ENCODE assay signal across 23 mouse cellular contexts in genomic region chr15:21780040-21780439, GRCm38 (mm10).
DNase-seq lines count a peak whose midpoint lies in the region; ATAC-seq and TF ChIP-seq lines count a peak whose summit lies in the region.
"Had no signal": no experiment of that assay in that cellular context is flagged by ENCODE, and none has a peak within 500 bp of the region (broad histone marks: within the 10 kb centered on the region; RNA-seq: fewer than 3 reads in every experiment).

No protein-coding gene starts in this region.

- H3K9me3 ChIP-seq in forebrain, embryonic 13.5 days (replicated peaks): no peaks in the 10 kb centered on the region
- H3K9me3 ChIP-seq in forebrain, postnatal 0 days (ENCODE audit: low read length): no peaks in the 10 kb centered on the region
- H3K9me3 ChIP-seq in forebrain, embryonic 14.5 days (replicated peaks; ENCODE audit: control insufficient read depth, low read length): no peaks in the 10 kb centered on the region
- no peaks in the 10 kb centered on the region for H3K9me3 ChIP-seq in forebrain, embryonic 10.5 days
- H3K9me3 ChIP-seq in forebrain, embryonic 16.5 days (ENCODE audit: control insufficient read depth, low read length): no peaks in the 10 kb centered on the region
- H3K9me3 ChIP-seq in forebrain, embryonic 12.5 days: no peaks in the 10 kb centered on the region
- H3K9me3 ChIP-seq: G1E had no signal

- DNase-seq in forebrain, postnatal 0 days: no peak
- DNase-seq in forebrain, embryonic 14.5 days (ENCODE audit: low spot score): peak; percentile 66
- DNase-seq in forebrain, embryonic 10.5 days (ENCODE audit: extremely low spot score, low spot score): no peak
- peak; percentile 64 for DNase-seq in brain, embryonic 14.5 days (ENCODE audit: low read depth)
- DNase-seq in lung, postnatal 25 days (ENCODE audit: low spot score): no peak
- DNase-seq: adrenal gland, adult 2 months; adrenal gland, adult 8-10 months; adrenal gland, postnatal 10 days; adrenal gland, postnatal 14 days; adrenal gland, postnatal 25 days; adrenal gland, postnatal 36 days; B cell, adult 2 months; cerebellum, adult 11 months; cerebellum, adult 11-12 months; cerebellum, adult 18-20 months had no signal

- H3K27me3 ChIP-seq in forebrain, embryonic 13.5 days: no peaks in the 10 kb centered on the region
- H3K27me3 ChIP-seq in forebrain, postnatal 0 days (ENCODE audit: insufficient read depth, low read length): no peaks in the 10 kb centered on the region
- no peaks in the 10 kb centered on the region for H3K27me3 ChIP-seq in forebrain, embryonic 14.5 days (replicated peaks; ENCODE audit: control insufficient read depth, insufficient read depth, low read length)
- H3K27me3 ChIP-seq in forebrain, embryonic 10.5 days (ENCODE audit: poor library complexity, severe bottlenecking): no peaks in the 10 kb centered on the region
- no peaks in the 10 kb centered on the region for H3K27me3 ChIP-seq in forebrain, embryonic 16.5 days (replicated peaks; ENCODE audit: control insufficient read depth, insufficient read depth, low read length)
- H3K27me3 ChIP-seq in forebrain, embryonic 12.5 days: no peaks in the 10 kb centered on the region
- H3K27me3 ChIP-seq: CH12.LX, Patski had no signal

- H3K9ac ChIP-seq in forebrain, embryonic 13.5 days: no peak overlapping the region
- H3K9ac ChIP-seq in forebrain, postnatal 0 days: no peak overlapping the region
- H3K9ac ChIP-seq in forebrain, embryonic 14.5 days (ENCODE audit: low read length): no peak overlapping the region
- H3K9ac ChIP-seq in forebrain, embryonic 16.5 days (replicated peaks; ENCODE audit: low read depth, low read length): no peak overlapping the region
- no peak overlapping the region for H3K9ac ChIP-seq in forebrain, embryonic 12.5 days

- no peaks in the 10 kb centered on the region for H3K4me1 ChIP-seq in forebrain, embryonic 13.5 days
- no peaks in the 10 kb centered on the region for H3K4me1 ChIP-seq in forebrain, postnatal 0 days (ENCODE audit: insufficient read depth)
- no peaks in the 10 kb centered on the region for H3K4me1 ChIP-seq in forebrain, embryonic 14.5 days (ENCODE audit: control insufficient read depth, insufficient read depth, low read length)
- peaks cover 13% of the 10 kb centered on the region for H3K4me1 ChIP-seq in forebrain, embryonic 10.5 days
- no peaks in the 10 kb centered on the region for H3K4me1 ChIP-seq in forebrain, embryonic 16.5 days (replicated peaks; ENCODE audit: control insufficient read depth, insufficient read depth, low read length)
- no peaks in the 10 kb centered on the region for H3K4me1 ChIP-seq in forebrain, embryonic 12.5 days

- TF ChIP-seq CTCF in forebrain, postnatal 0 days (IDR thresholded peaks at IDR 0.05; ENCODE audit: low read depth): no peak
- no peak for TF ChIP-seq CTCF in brain, embryonic 14.5 days (IDR thresholded peaks at IDR 0.05; ENCODE audit: borderline replicate concordance, extremely low read depth, insufficient read depth, insufficient read length)

- peak; percentile 57; the same call in 1 of the 2 replicates for ATAC-seq in forebrain, embryonic 13.5 days
- ATAC-seq in forebrain, postnatal 0 days: no peak
- peak; percentile 72; the same call in 1 of the 2 replicates for ATAC-seq in forebrain, embryonic 14.5 days
- ATAC-seq in forebrain, embryonic 16.5 days: 0 out of 2 replicates have a peak, but pooled peaks have one; percentile 28
- no peak for ATAC-seq in forebrain, embryonic 12.5 days (ENCODE audit: low FRiP score)
- ATAC-seq: activated CD4-positive, CD25-positive, alpha-beta regulatory T cell, adult 4 months; CD4-positive, CD25-positive, alpha-beta regulatory T cell, adult 4 months; Patski had no signal

- TF ChIP-seq POLR2A in brain, embryonic 14.5 days (IDR thresholded peaks at IDR 0.05; ENCODE audit: borderline replicate concordance, extremely low read depth, insufficient read depth, insufficient read length, poor library complexity, severe bottlenecking): no peak

- 76% methylated on average over 2 of the region's 2 CpGs for WGBS in forebrain, embryonic 13.5 days
- 62% methylated on average over 2 of the region's 2 CpGs for WGBS in forebrain, postnatal 0 days
- WGBS in forebrain, embryonic 14.5 days: 68% methylated on average over 2 of the region's 2 CpGs
- WGBS in forebrain, embryonic 10.5 days: 90% methylated on average over 2 of the region's 2 CpGs
- WGBS in forebrain, embryonic 16.5 days: 68% methylated on average over 2 of the region's 2 CpGs
- 83% methylated on average over 2 of the region's 2 CpGs for WGBS in forebrain, embryonic 12.5 days

- H3K36me3 ChIP-seq in forebrain, embryonic 13.5 days (ENCODE audit: poor library complexity, severe bottlenecking): no peaks in the 10 kb centered on the region
- no peaks in the 10 kb centered on the region for H3K36me3 ChIP-seq in forebrain, postnatal 0 days (ENCODE audit: insufficient read depth)
- no peaks in the 10 kb centered on the region for H3K36me3 ChIP-seq in forebrain, embryonic 14.5 days (ENCODE audit: control insufficient read depth, insufficient read depth, low read length)
- no peaks in the 10 kb centered on the region for H3K36me3 ChIP-seq in forebrain, embryonic 10.5 days (replicated peaks)
- H3K36me3 ChIP-seq in forebrain, embryonic 16.5 days (ENCODE audit: control insufficient read depth, insufficient read depth): no peaks in the 10 kb centered on the region
- no peaks in the 10 kb centered on the region for H3K36me3 ChIP-seq in forebrain, embryonic 12.5 days (replicated peaks)
- H3K36me3 ChIP-seq: G1E had no signal

- H3K27ac ChIP-seq in forebrain, embryonic 13.5 days: no peak overlapping the region
- no peak overlapping the region for H3K27ac ChIP-seq in forebrain, postnatal 0 days (ENCODE audit: low read depth, low read length)
- H3K27ac ChIP-seq in forebrain, embryonic 14.5 days (ENCODE audit: low read depth, low read length): no peak overlapping the region
- no peak overlapping the region for H3K27ac ChIP-seq in forebrain, embryonic 10.5 days
- H3K27ac ChIP-seq in forebrain, embryonic 16.5 days (ENCODE audit: low read length): no peak overlapping the region
- no peak overlapping the region for H3K27ac ChIP-seq in forebrain, embryonic 12.5 days

- no peak overlapping the region for H3K4me2 ChIP-seq in forebrain, embryonic 13.5 days
- no peak overlapping the region for H3K4me2 ChIP-seq in forebrain, postnatal 0 days (ENCODE audit: low read depth)
- H3K4me2 ChIP-seq in forebrain, embryonic 14.5 days (ENCODE audit: low read length): no peak overlapping the region
- H3K4me2 ChIP-seq in forebrain, embryonic 16.5 days (ENCODE audit: low read length): no peak overlapping the region
- no peak overlapping the region for H3K4me2 ChIP-seq in forebrain, embryonic 12.5 days

- H3K4me3 ChIP-seq in forebrain, embryonic 13.5 days: no peak overlapping the region
- no peak overlapping the region for H3K4me3 ChIP-seq in forebrain, postnatal 0 days (ENCODE audit: low read depth, low read length)
- no peak overlapping the region for H3K4me3 ChIP-seq in forebrain, embryonic 14.5 days (ENCODE audit: low read depth, low read length)
- H3K4me3 ChIP-seq in forebrain, embryonic 10.5 days: no peak overlapping the region
- no peak overlapping the region for H3K4me3 ChIP-seq in forebrain, embryonic 16.5 days (replicated peaks; ENCODE audit: low read length)
- no peak overlapping the region for H3K4me3 ChIP-seq in forebrain, embryonic 12.5 days (replicated peaks)

Comparison
In these comparisons a context has a peak if more than half of its experiments do, and no peak if none do; other contexts are left out.
1. ATAC-seq: peak in forebrain, embryonic 13.5 days (single experiment), forebrain, embryonic 14.5 days (single experiment) and forebrain, embryonic 16.5 days (single experiment); none in forebrain, postnatal 0 days (single experiment) and forebrain, embryonic 12.5 days (single experiment).
2. DNase-seq: peak in forebrain, embryonic 14.5 days (single experiment) and brain, embryonic 14.5 days (single experiment); none in forebrain, postnatal 0 days (single experiment), forebrain, embryonic 10.5 days (single experiment) and lung, postnatal 25 days (single experiment).